Mouse (Mus musculus): ENCODE measurements around the gene Dis3l. TPM values are rescaled to one million over a fixed set of nuclear protein-coding genes. Genes with fewer than 3 reads are reported as not detected.
"Not testable (repeated sequence)": the region's sequence is repeated elsewhere in the genome, so short reads cannot be mapped to it uniquely, and the experiment has no call there.

The Dis3l gene
- polyA plus RNA-seq, 1 experiment from 2014 or later, result 21.8 TPM

DNA sequence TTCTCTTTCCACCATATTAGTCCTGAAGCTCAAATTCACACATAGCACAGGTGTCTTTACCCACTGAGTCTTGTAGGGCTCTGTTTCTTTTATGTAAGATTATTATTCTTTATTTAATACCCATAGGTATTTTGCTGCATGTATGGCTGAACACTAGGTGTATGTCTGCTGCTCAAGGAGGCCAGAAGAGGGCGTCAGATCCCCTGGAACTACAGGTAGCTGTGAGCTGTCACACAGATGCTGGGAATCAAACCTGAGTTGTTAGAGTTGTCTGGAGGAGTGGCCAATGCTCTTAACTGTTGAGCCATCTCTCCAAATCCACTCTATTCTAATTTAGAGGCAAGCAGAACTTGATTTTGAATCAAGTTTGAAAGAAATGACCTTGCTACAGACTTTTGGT is 29.0 kb downstream of the Dis3l start:
- H3K4me1 ChIP-seq, result peaks cover 4% of the 10 kb centered on the region; the same call in 1 of the 2 replicates

DNA sequence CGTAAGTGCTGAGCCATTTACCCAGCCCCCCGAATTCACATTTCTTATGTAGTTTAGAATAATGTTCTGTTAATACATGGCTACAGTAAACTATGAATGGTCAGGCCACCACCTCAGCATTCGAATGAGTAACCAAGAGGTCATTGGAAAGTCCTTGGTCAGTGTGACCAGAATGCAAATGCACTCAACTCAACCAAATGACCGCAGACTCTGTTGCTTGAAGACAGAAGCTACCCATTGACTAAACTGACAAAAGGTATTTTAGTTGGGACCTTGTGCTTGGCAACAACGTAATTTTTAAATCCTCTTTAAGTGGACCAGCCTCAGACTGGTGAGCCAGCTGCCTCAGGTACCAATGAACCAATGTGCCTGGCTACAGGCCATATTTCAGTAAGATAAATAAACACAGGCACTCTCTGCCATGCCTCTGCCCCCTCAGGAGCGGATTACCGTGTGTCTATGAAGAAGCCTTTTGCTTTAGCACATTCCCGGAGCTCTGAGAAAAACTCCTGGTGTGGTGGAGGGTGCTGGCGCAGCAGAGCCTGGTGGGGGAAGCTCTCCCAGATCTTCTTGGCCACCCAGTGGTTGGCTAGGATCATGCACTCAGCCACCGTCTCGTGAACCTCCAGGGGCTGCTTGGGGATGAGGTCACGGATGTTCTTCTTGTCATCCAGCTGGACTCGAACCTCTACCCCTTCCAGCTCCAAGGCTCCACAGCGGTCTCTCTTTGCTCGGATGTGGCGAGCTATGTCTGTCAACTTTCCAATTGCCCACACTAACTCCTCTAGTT is 29.9 kb downstream of the Dis3l start:
- peaks cover 4% of the 10 kb centered on the region; the same call in 1 of the 2 replicates for H3K4me1 ChIP-seq
- WGBS, result 85% methylated on average over 16 of the region's 16 CpGs
- H3K4me3 ChIP-seq (replicated peaks), result no peak overlapping the region
- peaks cover 26% of the 10 kb centered on the region for H3K36me3 ChIP-seq
- ATAC-seq (ENCODE audit: low FRiP score), result no peak
- no peak overlapping the region for H3K9ac ChIP-seq (replicated peaks)
- no peak overlapping the region for H3K27ac ChIP-seq (replicated peaks)
- no peak overlapping the region for H3K4me2 ChIP-seq
- no peaks in the 10 kb centered on the region for H3K9me3 ChIP-seq (replicated peaks)
- H3K27me3 ChIP-seq (replicated peaks), result no peaks in the 10 kb centered on the region

More for the DNA sequence above, 29.0 kb downstream of the Dis3l start:
- no peaks in the 10 kb centered on the region for H3K27me3 ChIP-seq (replicated peaks)
- no peak for ATAC-seq (ENCODE audit: low FRiP score)
- no peak overlapping the region for H3K4me3 ChIP-seq (replicated peaks)
- H3K27ac ChIP-seq (replicated peaks), result no peak overlapping the region
- WGBS, result 48% methylated on average over 1 of the region's 1 CpGs
- H3K9me3 ChIP-seq (replicated peaks), result no peaks in the 10 kb centered on the region
- no peak overlapping the region for H3K9ac ChIP-seq (replicated peaks)
- H3K4me2 ChIP-seq, result no peak overlapping the region
- H3K36me3 ChIP-seq, result peaks cover 21% of the 10 kb centered on the region

DNA sequence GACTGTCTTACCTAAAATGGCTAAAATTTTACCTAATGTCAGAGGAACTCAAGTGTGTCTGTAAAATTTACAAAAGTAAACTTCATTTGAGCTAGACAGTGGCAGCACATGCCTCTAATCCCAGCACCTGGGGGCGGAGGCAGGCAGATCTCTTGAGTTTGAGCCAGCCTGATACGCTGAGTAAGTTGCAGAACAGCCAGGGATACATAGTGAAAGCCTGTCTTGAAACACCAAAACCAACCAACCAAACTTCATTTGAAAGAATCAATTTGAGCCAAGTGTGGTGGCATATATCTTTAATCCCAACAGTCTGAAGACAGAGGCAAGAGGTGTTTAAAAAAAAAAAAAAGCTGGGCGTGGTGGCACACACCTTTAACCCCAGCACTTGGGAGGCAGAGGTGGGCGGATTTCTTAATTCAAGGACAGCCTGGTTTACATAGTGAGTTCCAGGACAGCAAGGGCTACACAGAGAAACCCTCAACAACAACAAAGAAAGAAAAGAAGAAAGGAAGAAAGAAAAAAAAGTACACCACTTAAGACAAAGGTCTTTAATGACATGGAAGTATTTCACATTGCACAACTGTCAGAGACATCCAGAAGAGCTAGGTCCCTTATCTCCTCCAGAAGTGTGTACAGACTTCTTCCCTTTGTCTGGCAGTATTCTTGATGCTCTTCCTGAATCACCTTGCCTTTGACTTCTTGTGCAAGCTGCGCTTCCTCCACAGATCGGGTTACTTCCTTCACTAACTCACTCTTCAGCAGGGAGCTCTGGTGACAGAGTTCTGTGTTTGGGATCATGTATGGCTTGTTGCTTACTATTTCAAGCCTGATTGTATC is 34.4 kb downstream of the Dis3l start:
- H3K9ac ChIP-seq (replicated peaks), result no peak overlapping the region
- H3K4me1 ChIP-seq, result no peaks in the 10 kb centered on the region
- no peak overlapping the region for H3K4me3 ChIP-seq (replicated peaks)
- WGBS, result 83% methylated on average over 6 of the region's 6 CpGs
- no peak overlapping the region for H3K4me2 ChIP-seq
- no peak for ATAC-seq (ENCODE audit: low FRiP score)
- H3K9me3 ChIP-seq (replicated peaks), result no peaks in the 10 kb centered on the region
- H3K27me3 ChIP-seq (replicated peaks), result no peaks in the 10 kb centered on the region
- peaks cover 51% of the 10 kb centered on the region for H3K36me3 ChIP-seq
- no peak overlapping the region for H3K27ac ChIP-seq (replicated peaks)

DNA sequence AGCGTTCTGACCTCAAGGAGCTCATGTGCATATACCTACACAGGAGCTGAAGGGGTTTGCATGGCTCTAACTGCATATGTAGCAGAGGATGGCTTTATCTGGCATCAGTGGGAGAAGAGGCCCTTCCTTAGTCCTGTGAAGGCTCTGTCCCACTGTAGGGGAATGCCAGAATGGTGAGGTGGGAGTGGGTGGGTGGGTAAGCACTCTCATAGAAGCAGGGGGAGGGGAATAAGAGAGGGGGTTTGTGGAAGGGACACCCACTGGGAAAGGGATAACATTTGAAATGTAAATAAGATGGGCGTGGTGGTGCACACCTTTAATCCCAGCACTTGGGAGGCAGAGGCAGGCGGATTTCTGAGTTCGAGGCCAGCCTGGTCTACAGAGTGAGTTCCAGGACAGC is 38.0 kb downstream of the Dis3l start:
- not testable (repeated sequence) for H3K9me3 ChIP-seq (replicated peaks); H3K27me3 ChIP-seq (replicated peaks); H3K4me1 ChIP-seq; H3K4me2 ChIP-seq; H3K4me3 ChIP-seq (replicated peaks); ATAC-seq (ENCODE audit: low FRiP score); H3K27ac ChIP-seq (replicated peaks); H3K9ac ChIP-seq (replicated peaks)
- WGBS, result 91% methylated on average over 4 of the region's 4 CpGs
- peaks cover 48% of the 10 kb centered on the region for H3K36me3 ChIP-seq

DNA sequence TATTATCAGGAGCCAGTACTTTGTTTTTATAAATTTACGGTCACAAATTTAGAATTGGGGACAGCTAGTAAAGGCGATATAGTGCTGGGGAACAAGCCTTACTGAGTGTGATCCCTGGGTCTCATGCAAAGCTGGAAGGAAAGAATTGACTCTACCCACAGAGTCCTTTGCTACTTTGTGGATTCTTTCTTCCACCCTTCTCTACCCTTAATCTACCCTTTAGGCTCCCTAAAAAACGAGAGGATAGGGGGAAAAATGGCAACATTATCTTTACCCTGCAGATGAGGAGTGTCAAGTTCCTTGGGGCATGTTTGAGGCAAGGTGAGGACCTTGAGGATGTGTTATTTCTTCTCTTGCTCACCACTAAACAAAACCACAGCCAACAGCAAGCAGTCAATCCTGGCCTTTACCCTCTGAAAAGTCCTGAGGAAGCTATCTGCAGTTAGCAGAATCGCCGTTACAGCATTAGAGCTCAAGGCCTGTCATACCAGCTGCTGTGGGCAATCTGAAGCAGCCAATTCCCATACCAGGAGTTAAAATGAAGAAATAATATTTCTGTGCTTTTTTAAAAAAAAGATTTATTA is 58.6 kb downstream of the Dis3l start:
- H3K36me3 ChIP-seq, result no peaks in the 10 kb centered on the region
- peak overlapping the region; percentile 76 for H3K4me3 ChIP-seq (replicated peaks)
- no peak overlapping the region for H3K27ac ChIP-seq (replicated peaks)
- WGBS, result 65% methylated on average over 5 of the region's 5 CpGs
- peak overlapping the region; percentile 69 for H3K4me2 ChIP-seq
- ATAC-seq (ENCODE audit: low FRiP score), result no peak
- H3K9ac ChIP-seq (replicated peaks), result peak overlapping the region; percentile 93; the same call in 1 of the 2 replicates
- H3K4me1 ChIP-seq, result peaks cover 10% of the 10 kb centered on the region
- H3K27me3 ChIP-seq (replicated peaks), result no peaks in the 10 kb centered on the region
- H3K9me3 ChIP-seq (replicated peaks), result no peaks in the 10 kb centered on the region

DNA sequence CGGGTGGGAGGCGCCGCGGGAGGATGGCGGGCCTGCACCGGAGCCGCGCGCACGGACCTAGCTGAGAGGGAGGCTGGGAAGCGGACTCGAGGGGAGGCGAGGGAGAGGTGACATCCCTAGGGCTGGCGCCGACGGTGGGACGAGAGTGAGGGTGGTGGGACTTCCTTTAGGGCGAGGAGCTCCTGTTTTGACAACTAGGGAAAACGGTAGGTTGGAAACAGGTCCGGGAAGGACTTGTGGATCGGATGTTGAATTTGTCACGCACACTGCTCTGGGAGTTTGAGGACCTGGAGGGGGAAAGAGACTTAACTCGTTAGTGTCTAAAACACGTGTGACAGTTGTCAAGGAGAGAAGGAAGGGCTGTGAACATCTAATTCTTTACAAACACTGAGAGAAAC is 59.3 kb downstream of the Dis3l start:
- H3K27me3 ChIP-seq (replicated peaks), result no peaks in the 10 kb centered on the region
- peak overlapping the region; percentile 69 for H3K4me2 ChIP-seq
- no peaks in the 10 kb centered on the region for H3K9me3 ChIP-seq (replicated peaks)
- under 1% methylated on average over 24 of the region's 24 CpGs for WGBS
- peak; percentile 86 for ATAC-seq (ENCODE audit: low FRiP score)
- H3K9ac ChIP-seq (replicated peaks), result peak overlapping the region; percentile 93
- H3K27ac ChIP-seq (replicated peaks), result peak overlapping the region; percentile 88
- H3K4me1 ChIP-seq, result peaks cover 10% of the 10 kb centered on the region
- peak overlapping the region; percentile 76 for H3K4me3 ChIP-seq (replicated peaks)
- H3K36me3 ChIP-seq, result no peaks in the 10 kb centered on the region

DNA sequence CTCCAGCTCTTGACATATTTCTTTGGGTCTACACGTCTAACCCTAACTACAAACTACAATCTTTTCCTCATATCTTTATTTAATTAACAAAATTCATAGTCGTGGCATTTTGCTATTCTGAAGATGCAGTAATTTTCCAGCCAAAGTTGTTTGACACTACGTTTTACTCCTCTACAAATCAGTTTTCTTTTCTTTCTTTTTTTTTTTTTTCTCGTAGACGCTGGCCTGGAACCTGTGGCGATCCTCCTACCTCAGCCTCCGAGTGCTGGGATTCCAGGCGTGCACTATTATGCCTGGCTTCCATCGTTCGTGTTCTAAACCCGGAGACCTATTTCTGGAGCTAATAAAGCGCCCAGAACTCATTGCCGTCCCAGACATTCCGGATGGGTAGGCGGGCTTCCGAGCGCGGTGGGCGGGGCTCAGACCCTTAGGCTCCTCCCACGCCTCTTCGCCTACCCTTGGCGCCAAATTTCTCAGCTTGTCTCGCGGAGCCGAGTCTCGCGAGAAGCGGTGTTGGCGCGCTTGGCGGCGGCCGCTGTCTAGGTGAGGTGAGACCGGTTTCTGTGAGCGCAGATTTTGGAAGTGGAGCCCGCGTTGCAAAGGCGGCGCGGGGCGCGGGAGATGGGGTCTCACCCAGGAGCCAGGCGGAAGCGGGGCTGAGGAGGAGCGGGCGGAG is 59.8 kb downstream of the Dis3l start, which contains the start of gene Tipin:
Tipin (plus strand) TSS at position 477 of the 676 bp plus-strand sequence.
- Histone ChIP-seq H3K9ac (replicated peaks) (peak within 1 kb of the TSS; percentile 93), H3K9me3 (replicated peaks) (no peaks in the 10 kb centered on the region), H3K27ac (replicated peaks) (peak within 1 kb of the TSS; percentile 88), H3K36me3 (no peaks in the 10 kb centered on the region), H3K4me3 (replicated peaks) (peak within 1 kb of the TSS; percentile 76), H3K27me3 (replicated peaks) (no peaks in the 10 kb centered on the region), H3K4me2 (peak within 1 kb of the TSS; percentile 69), H3K4me1 (peaks cover 10% of the 10 kb centered on the region)
- peak; percentile 98 for ATAC-seq (ENCODE audit: low FRiP score)
- 2% methylated on average over 46 of the region's 46 CpGs for WGBS

DNA sequence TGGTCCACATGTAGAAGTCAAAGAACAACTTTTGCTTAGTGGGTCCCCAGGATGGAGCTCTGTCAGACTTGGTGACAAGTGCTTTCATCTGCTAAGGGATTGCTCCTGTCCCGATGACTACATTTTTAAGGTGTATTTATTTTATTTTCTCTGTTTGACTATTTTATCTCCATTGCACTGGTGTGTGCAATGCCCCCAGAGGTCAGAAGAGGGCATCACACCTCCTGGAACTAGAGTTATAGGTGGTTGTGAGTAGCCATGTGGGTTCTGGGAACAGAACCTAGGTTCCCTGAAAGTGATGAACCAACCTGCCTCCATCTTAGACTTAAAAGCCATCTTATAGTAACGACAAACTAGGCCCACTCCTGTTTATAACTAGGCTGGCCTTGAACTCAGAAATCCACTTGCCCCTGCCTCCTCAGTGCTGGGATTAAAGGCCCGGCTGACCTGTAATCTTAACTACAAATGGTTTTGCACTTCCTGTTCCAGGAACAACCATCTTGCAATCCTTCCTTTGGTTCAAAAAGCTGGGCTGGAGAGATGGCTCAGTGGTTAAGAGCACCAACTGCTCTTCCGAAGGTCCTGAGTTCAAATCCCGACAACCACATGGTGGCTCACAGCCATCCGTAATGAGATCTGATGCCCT is 62.3 kb downstream of the Dis3l start:
- no peaks in the 10 kb centered on the region for H3K36me3 ChIP-seq
- WGBS, result 95% methylated on average over 6 of the region's 6 CpGs
- peaks cover 10% of the 10 kb centered on the region for H3K4me1 ChIP-seq
- H3K27ac ChIP-seq (replicated peaks), result no peak overlapping the region
- H3K4me3 ChIP-seq (replicated peaks), result no peak overlapping the region
- ATAC-seq (ENCODE audit: low FRiP score), result no peak
- no peaks in the 10 kb centered on the region for H3K9me3 ChIP-seq (replicated peaks)
- no peak overlapping the region for H3K4me2 ChIP-seq
- H3K27me3 ChIP-seq (replicated peaks), result no peaks in the 10 kb centered on the region
- no peak overlapping the region for H3K9ac ChIP-seq (replicated peaks)

DNA sequence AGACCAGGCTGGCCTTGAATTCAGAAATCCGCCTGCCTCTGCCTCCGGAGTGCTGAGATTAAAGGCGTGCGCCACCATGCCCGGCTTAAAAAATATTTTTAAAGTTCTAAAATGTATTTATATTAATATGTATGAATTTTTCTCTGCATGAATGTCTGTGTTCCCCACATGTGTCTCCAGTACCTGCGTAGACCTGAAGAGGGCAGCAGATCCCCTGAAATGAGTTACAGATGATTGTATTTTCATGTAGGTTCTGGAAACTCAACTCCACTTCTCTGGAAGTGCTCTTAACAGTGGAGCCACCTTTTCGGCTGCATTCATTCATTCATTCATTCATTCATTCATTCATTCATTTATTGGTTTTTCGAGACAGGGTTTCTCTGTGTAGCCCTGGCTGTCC is 63.4 kb downstream of the Dis3l start:
- Histone ChIP-seq H3K9ac (replicated peaks) (no peak overlapping the region), H3K27ac (replicated peaks) (no peak overlapping the region), H3K27me3 (replicated peaks) (no peaks in the 10 kb centered on the region), H3K9me3 (replicated peaks) (no peaks in the 10 kb centered on the region), H3K36me3 (no peaks in the 10 kb centered on the region), H3K4me3 (replicated peaks) (no peak overlapping the region), H3K4me2 (no peak overlapping the region), H3K4me1 (peaks cover 9% of the 10 kb centered on the region)
- ATAC-seq (ENCODE audit: low FRiP score), result no peak
- WGBS, result 68% methylated on average over 8 of the region's 8 CpGs

DNA sequence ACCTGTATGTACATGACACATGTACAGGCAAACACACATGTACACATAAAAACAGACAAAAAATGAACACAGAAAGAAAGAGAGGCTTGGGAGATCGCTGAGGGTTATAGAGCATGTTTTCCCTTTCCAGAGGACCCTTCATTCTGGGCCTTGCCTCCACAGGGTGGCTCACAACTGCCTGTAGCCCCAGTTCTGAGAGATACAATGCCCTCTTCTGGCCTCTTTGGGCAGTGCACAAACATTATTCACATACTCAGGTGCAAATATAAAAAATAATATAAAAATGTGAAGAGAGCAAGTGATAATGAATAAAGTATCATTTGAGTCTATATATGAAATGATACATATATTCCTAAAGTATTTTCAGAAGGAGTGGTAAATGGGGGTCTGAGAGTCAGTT is 66.2 kb downstream of the Dis3l start:
- no peak for ATAC-seq (ENCODE audit: low FRiP score)
- 75% methylated on average over 1 of the region's 1 CpGs for WGBS

DNA sequence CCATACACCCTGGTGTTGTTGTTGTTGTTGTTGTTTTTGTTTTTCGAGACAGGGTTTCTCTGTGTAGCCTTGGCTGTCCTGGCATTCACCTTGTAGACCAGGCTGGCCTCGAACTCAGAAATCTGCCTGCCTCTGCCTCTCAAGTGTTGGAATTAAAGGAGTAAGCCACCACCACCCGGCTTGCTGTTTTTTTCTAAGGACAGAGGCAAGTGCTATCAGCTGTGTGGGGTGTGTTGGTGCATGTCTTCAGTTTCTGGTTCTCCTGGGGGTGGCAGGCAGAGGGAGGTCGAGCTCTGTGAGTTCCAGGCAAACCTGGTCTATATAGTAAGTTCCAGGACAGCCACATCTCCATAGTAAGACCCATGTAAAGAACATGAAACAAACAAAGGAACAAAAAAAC is 66.8 kb downstream of the Dis3l start:
- no peak overlapping the region for H3K4me3 ChIP-seq (replicated peaks)
- H3K9ac ChIP-seq (replicated peaks), result no peak overlapping the region
- no peaks in the 10 kb centered on the region for H3K4me1 ChIP-seq
- no peak overlapping the region for H3K27ac ChIP-seq (replicated peaks)
- WGBS, result 83% methylated on average over 4 of the region's 4 CpGs
- no peaks in the 10 kb centered on the region for H3K36me3 ChIP-seq
- no peak for ATAC-seq (ENCODE audit: low FRiP score)
- H3K27me3 ChIP-seq (replicated peaks), result no peaks in the 10 kb centered on the region
- no peak overlapping the region for H3K4me2 ChIP-seq
- H3K9me3 ChIP-seq (replicated peaks), result no peaks in the 10 kb centered on the region

More for the DNA sequence above, 66.2 kb downstream of the Dis3l start:
- no peaks in the 10 kb centered on the region for H3K4me1 ChIP-seq
- H3K27ac ChIP-seq (replicated peaks), result no peak overlapping the region
- no peaks in the 10 kb centered on the region for H3K36me3 ChIP-seq
- no peaks in the 10 kb centered on the region for H3K9me3 ChIP-seq (replicated peaks)
- H3K4me3 ChIP-seq (replicated peaks), result no peak overlapping the region
- H3K4me2 ChIP-seq, result no peak overlapping the region
- H3K9ac ChIP-seq (replicated peaks), result no peak overlapping the region
- no peaks in the 10 kb centered on the region for H3K27me3 ChIP-seq (replicated peaks)
